Mouse (Mus musculus): ENCODE measurements around the gene Lifr.

DNA sequence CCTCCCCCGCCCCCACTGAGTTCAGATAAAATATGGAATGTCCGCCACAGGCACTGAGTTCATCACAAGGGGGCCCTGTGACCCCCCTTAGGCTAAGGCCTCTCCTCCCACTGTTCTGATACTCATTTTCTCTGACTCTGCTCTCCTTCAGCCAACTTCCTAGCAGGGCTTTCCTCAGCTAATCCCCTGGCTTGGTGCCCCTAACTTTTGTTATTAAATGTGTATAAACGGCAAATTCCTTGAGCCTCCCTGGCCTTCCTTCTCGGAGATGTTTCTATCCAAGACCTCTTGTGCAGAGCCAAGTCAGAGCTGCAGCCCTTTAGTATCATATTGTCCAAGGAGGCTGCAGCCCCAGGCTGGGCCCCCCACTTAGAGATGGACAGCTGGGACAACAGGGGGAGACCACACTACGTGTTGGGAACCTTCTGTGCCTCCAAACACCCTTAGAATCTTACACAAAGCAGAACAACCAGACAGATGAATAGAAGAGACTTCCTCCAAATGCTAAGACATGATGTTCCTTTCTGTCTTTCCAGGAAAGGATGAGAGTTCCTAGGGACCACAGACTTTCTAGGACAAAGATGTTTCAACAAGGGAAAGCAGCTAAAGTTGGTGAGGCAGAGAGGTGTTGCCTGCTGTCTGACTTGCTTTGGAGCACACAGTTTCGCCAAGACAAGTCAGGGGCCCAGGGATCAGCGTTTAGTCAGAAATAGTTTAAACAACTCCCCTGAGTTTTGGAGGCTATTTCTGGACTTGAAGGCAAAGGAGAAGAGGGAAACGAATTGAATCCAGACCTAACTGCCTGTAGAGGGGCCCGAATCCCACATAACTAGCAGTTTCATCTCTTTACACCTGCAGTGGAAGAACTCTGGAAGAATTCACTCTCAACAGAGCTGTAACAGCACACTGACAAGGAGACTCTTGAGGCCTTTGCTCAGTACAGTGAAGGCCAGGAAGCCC lies 111.3 kb downstream of the Lifr start:
- no peak for TF ChIP-seq CTCF (IDR thresholded peaks at IDR 0.05; ENCODE audit: borderline replicate concordance, control insufficient read depth, extremely low read depth, insufficient read depth, low read length, poor library complexity)
- no peak for TF ChIP-seq POLR2A (IDR thresholded peaks at IDR 0.05; ENCODE audit: control insufficient read depth, extremely low read depth, insufficient read depth, low read length, poor library complexity)

All from thymus, adult 2 months (tissue).